Mouse (Mus musculus): ENCODE data around the gene Exoc3l2.

Gene Exoc3l2

DNA sequence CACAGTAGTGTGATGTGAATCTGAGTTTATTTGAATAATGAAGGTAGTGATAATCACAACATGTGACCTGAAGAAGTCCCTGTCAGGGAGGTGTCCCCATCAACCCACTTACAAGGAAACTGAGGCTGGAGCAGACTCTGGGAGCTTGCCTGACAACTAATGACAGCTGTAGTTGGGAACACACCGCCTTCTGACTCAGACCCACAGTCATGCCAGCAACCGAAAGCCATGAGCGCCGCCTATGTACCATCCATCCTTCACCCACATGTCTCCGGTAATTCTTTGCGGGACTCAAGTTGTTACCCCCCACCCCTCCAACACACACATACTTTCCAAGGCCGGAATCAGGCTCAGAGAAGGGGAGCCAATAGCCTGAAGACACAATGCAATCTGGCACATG lies 6.5 kb upstream of the Exoc3l2 start:
- no peak for DNase-seq (ENCODE audit: low spot score)

DNA sequence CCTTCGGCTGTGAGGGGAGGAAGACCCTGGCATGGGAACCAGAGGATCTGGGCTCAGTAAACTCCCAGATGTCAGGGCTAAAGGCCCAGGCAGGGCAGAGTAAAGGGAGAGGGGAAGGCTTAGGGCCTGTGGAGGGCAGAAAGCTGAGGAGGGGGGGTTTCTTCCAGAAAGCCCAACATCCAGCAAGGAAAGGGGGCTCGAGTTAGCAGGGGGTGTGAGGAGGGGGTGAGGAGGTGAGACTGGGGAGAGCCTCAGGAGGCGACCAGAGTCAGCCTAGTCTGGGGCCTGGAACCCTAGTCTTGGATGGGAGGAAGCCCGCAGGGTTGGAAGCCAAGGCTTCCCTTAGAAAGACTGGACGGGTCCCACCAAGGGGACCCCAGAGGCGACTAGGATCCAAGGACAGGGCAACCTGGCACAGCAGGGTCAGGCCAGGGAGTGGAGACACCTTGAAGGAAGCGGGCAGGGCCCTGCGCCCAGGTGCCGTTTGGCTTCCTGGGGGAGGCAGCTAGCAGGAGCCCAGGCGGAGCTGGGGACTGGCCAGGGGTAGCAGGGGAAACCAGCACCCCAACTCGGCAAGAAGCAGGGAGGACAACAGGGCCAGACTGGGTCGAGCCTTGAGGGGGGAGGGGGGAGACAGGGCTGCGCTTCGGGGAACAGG lies 5.6 kb upstream of the Exoc3l2 start:
- DNase-seq (ENCODE audit: low spot score), result no peak

DNA sequence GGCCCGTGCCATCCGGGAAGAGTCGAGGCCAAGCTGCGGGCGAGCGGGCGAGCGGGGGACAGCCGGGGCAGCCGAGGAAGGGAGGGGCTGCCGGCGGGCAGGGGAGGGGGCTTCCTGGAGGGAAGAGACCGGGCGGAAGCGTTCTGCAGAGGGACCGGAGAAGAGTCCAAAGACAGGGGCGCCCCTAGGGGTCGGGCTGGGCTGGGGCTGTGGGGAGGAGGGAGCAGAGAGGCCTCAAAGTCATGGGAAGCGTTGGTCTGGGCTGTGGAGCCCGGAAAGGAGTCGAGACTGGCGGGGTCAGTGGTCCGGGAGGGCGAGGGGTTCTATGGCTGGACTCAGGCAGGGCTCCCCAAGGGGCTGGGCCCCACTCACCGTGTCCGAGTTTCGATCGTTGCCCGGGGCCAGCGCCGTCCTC lies 5.1 kb upstream of the Exoc3l2 start:
- DNase-seq (ENCODE audit: low spot score), result peak; percentile 40

DNA sequence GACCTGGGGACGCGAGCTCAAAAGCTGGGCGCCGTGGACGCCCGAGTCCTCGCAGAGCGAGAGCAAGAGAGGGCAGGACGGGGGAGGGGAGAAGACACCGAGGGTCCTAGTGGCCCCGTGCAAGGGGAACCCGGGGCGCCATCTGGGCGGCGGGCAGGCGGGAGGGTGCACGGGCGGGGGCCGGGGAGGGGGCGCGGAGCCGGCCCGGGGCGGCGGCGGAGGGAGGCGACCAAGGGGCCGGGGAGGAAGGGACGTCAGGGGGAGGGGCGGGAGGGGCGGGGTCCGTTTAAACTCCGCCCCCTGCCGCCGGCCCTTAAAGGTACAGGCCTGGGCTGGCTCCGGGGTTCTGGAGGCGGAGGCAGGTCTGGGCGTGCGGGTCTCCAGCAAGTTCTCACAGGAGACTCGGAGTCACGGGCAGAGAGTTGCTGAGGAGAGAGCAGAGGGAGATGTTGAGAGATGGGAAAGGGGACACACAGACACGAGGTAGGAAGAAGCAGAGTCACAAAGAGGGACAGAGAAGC lies 4.5 kb upstream of the Exoc3l2 start, which contains the start of gene Mark4:
TSS of gene Mark4 (minus strand) at position 231 of the 521 bp plus-strand sequence.
- DNase-seq (ENCODE audit: low spot score), result peak; percentile 72

DNA sequence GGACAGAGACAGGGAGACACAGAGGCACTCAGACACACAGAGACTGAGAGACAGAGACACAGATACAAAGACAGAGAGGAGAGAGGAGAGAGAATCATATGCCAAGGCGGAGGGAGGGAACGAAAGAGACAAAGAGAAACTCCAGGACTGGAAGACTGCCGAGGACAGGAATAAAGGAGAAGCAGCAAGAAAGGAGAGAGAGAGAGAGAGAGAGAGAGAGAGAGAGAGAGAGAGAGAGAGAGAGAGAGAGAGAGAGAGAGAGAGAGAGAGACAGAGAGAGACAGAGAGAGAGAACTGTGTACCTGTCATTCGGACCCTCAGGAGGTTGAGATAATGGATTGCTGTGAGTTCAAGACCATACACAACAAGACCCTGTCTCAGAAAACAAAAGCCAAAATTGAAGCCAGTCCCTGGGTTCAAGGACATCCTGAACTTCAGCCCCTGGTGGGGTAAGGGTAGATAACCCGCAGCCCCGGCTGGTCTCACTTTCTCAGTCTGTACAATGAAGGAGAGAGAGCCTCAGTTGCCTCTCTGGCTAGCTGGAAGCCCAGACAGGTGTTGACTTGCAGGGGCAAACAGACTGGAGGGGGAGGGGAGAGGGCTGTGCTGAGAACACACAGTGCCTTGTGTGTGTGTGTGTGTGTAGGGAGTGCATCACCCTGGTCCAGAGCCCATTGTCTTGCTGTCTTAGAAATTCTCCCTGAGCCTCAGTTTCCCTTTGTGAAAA lies 3.8 kb upstream of the Exoc3l2 start:
- no peak for DNase-seq (ENCODE audit: low spot score)

DNA sequence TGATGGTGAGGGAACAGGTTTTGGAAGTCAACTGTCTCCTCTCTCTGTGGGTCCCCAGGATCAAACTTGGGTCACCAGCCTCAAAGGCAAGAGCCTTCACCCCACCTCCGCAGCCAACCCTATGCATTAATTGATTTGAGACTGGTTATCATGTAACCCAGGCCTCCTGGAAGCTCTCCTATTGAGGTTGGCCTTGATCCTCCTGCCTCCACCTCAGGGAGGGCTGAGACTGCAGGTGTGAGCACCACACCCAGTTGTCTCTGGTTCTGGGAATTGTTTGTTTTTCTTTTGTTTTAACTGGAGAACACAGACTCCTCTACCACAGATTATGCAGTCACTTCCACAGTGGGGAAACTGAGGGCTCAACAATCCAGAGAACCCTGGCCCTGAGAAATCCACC lies 2.6 kb upstream of the Exoc3l2 start:
- no peak for DNase-seq (ENCODE audit: low spot score)

DNA sequence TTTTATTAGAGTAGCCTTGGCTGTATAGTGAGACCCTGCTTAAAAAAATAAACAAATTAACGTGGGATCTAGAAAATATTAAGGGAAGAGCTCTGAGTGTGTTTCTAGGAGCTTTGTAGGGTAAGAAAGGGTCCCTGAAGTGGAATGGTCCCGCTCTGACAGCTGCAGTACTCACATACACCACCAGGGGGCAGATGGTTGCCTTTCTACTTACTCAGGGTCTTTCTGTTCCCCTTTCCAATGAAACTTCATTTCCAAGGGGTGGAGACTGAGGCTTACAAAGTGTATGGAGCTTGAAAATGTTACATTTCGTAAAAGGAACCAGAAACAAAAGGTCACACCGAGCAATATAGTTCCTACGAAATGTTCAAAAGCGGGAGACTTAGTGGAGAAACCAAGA lies 1.6 kb upstream of the Exoc3l2 start:
- peak; percentile 39 for DNase-seq (ENCODE audit: low spot score)

DNA sequence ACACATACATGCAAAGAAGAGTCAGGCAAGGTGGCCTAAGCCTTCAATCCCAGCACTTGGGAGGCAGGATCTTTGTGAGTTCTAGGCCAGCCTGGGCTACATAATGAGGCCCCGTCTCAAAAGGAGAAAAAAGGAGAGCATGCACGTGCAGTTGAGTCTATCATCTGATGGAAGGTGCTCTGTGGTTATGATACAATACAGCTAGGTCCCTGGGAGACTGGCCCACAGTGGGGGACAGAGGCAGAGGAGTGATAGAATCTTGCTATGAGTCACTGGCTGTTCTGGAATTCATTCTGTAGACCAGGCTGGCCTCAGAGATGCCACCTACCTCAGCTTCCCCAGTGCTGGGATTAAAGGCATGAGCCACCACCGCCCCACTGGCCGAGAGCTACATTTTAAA lies 688 bp upstream of the Exoc3l2 start:
- DNase-seq (ENCODE audit: low spot score), result no peak

DNA sequence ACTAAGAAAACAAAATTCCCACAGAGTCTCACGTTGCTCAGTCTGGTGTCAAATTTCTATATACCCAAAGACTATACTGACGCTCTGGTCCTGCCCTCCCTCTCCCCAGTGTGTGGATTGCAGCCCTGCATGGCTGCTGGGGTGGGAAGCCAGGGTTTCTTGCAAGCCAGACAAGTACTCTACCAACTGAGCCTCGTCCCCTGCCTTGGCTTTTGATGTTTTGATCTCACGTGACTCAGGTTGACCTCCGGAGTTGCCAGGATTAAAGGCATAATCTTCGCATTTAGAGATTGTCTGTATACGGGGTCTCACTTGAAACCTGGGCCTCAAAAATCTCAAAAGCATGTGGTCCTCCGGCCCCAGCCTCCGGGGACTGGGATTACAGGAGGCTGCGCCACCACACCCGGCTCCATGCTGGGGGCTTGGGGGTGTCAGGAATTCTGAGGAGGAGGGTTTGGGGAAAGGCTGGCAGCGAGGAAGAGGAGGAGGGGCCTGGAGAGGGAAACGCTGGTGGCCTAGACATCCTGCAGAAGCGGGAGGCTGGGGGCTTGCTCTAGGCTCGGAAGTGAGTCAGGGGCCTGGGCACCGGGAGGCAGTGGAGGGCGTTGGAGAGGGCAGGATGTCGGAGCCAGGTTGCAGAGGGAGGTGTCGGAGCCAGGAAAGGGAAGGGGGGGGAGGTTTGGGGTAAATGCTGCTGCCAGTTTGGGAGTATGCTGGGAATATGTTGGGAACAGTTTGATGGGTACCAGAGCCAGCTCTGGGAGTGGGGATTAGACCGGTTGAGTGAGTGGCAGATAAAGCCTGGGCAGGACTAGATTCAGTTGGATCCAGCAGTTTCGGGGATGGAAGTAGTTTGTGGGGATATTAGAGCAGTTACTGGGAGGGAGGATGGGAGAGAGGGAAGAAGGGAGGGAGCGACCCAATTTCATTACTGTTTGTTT lies 1.5 kb downstream of the Exoc3l2 start:
- no peak for DNase-seq (ENCODE audit: low spot score)

DNA sequence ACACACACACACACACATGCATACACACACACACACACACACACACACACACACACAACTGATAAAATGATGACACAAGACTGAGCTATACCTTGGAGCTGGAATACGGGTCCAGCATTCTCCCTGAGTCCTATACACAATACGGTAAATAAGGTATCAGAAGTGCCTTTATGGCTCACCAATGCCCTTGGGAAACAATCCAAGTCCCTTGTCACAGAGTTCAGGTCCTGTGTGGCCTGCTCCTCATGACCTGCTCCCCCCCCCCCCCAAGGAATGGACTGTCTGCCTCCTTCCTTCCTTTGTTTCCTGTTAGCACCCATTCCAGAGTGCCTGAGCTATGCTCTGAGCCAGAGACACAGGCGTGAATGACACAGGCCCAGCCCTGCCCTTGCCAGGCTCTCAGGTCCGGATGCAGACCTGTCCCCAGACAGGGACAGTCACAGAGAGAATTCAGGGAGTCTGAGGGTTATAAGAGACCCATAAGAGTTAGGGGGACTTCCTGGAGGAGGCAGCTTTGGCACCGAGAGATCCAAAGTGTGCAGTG lies 3.5 kb downstream of the Exoc3l2 start:
- no peak for DNase-seq (ENCODE audit: low spot score)

DNA sequence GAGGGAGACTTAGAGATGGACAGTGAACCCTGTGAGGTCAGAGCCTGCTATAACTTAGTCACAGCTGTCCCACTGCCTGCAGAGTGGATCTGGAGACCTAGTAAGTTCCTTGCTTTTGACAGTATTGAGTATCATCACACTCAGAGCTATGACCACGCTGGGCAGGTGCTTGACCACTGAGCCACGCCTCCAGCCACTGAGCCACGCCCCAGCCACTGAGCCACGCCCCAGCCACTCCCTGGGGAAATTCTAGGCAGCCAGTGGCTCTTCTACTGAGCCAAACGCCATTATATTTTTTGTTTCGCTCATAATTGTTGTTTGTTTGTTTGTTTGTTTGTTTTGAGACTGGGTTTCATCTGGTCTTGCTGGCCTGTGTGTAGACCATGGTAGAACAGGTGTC lies 4.5 kb downstream of the Exoc3l2 start:
- no peak for DNase-seq (ENCODE audit: low spot score)

DNA sequence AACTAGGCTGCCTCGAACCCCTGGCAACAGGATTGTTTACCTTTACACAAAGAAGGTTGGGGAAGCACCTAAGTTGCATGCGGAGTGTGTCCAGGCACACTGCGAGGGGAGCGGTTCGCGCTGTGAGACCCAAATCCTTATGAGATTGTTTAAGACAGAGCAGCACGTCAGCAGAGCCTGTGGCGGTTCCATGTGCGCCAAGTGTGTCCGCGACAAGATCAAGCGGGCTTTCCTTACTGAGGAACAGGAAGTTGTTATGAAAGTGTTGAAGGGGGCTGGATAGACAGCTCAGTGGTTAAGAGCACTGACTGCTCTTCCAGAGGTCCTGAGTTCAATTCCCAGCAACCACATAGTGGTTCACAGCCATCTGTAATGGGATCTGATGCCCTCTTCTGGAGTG lies 5.1 kb downstream of the Exoc3l2 start:
- DNase-seq (ENCODE audit: low spot score), result no peak

DNA sequence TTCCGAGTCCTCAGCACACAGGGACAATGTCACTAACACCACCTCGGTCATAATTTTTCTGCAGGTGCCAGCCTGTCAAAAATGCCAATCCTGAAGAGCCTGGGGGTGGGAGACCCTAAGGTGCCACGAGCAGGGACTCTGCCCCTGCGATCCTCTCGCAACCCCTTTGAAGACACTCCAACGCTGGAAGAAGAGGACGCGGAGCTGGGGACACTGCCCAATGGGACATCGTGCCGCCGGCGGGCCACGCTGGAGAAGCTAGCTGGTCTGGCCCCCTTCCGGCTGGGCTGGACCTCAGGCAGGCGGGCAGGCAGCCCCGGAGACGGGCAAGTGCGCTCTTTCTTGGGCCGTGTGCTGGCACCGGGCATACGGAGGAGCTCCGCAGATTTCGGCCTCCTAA lies 6.3 kb downstream of the Exoc3l2 start:
- no peak for DNase-seq (ENCODE audit: low spot score)

DNA sequence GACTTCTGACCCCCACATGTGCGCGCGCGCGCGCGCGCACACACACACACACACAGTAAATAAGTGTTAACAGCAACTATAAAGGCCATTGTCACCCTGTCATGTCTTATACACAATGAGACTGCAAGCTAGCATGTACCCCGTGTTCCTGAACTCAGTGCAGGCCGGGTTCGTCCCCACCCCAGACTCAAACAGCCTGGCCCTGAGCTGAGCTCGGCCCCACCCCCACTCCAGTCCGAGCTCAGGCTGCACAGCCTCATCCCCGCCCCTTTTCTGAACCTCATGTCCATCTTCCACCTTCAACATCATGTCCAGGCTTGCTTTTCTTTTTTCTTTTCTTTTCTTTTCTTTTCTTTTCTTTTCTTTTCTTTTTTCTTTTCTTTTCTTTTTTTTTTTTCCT lies 7.2 kb downstream of the Exoc3l2 start:
- DNase-seq (ENCODE audit: low spot score), result no peak

DNA sequence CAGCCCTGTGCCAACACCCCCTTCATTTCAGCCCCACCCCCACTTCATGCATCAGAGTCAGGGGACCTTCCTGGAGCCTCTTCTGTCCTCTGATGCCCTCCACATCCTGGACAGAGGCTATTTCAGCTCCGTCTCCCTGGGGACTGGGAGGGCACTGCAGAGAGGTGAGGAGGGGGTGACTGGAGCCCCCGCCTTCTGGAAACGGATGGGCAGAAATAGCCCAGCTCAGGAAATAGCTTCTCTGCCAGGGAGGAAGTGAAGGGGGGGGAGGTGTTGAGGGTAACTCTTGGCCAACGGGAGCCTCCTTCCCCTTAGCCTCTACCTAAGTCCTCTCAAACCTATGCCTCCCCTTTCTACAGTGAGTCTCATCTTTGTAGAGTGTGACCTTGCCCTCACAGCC lies 9.3 kb downstream of the Exoc3l2 start:
- DNase-seq (ENCODE audit: low spot score), result no peak

DNA sequence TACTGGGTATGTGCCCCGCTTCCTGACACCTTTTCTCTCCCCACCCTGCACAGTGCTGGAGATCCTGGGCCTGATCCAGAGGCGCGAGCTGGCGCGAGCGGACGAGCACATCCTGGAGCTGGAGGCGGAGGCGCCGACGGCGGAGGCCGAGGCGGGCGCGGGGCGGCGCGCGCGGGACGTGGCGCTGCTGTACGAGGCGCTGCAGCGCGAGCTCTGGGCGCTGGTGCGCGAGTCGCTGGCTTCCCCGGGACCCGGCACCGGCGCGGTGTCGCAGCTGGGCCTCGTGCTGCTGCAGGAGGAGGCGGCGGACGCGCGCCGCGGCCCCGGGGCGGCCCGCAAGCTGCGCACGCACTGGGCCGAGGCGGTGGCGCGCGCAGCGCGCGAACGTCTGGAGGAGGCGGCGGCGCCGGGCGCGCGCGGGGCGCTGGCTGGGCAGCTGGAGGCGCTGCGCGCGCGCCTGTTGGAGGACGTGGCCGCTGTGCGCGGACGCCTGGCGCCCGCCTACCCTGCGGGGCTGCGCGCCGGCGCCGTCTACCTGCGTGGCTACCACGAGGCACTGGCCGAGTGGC lies 10.8 kb downstream of the Exoc3l2 start:
- peak; percentile 56 for DNase-seq (ENCODE audit: low spot score)

DNA sequence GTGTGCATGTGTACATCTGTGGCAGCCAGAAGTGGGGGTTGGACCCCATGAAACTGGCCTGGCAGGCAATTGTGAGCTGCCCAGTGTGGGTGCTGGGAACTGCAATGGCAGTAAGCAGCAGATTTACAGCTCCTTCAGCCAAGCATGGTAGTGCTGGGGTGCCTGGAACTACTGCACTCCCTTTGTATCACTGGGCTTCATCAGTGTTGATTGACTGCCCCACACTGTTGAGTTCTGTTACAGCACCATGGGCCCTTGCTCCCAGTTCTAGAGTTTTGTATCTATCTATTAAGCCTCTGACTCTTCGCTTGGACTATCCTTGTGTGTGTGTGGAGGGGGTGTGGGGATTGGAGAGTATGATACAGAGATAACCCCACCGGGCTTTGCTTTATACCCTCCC lies 14.0 kb downstream of the Exoc3l2 start:
- no peak for DNase-seq (ENCODE audit: low spot score)

DNA sequence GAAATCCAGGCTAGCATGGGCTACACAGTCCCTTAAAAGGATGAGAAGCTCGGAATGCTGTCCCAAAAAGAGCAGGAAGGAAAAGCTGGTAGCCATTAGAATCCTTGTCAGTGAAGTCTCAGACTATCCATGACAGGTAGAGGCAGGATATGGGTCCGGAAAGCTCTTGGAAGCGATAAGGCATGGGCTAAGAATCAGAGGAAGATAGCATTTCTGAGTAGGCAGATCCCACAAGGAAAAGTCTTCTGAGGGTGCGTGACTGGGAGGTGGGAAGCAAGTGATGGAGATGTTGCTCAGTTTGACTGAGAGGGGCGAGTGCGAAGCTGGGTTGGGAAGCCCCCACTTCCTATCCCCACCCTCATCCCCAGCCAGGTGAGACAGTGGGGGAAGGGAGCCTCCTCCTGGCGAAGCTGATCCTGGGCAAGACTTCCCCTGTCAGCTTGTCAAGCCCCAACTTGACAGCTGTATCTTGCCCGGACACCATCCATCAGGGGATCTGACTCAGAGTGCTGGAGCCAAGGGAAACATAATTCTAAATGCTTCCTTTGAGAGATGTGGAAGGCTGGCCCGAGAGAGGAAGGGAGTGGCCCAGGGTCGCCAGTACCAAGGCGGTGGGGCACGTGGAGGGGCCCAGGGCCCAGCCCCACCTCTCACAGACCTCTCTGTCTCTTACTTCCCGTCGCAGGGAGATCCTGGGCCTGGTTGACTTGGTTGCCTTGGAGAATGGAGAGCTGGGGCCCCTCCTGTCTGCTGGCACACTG lies 14.7 kb downstream of the Exoc3l2 start:
- DNase-seq (ENCODE audit: low spot score), result no peak

DNA sequence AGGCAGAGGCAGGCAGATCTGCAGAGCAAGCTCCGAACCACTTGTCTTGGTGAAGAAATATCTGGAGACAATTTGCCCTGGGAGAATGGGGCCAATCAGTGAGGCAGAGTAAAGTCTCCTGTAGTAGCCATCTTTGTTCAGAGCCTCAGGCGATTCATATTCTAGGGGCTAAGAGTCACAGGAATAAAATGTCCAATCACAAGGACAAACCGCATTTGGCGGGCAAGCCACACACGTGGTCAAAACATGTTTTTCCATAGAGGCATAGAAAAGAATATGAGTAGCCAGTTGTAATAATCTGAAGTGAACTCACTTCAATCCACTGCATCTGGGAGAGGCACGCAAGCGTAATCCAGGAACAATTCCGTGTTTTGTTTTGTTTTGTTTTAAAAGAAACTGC lies 20.1 kb downstream of the Exoc3l2 start:
- DNase-seq (ENCODE audit: low spot score), result no peak

DNA sequence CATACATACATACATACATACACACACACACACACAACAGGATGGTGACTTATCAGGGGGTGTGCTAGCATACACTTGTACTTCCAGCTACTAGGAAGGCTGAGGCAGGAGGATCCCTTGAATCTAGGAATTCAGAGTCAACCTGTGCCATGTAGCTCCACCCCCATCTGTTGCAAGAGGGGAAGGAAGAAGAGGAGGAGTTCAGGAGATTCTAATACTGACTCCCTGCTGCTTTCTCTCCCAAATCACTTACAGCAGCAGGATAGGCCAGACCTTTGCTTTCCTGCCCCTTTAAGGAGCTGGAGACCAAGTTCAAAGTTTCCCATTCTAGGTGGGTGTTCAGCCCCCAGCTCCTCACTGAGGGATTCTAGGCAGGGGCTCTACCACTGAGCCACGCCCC lies 22.4 kb downstream of the Exoc3l2 start:
- no peak for DNase-seq (ENCODE audit: low spot score)

DNA sequence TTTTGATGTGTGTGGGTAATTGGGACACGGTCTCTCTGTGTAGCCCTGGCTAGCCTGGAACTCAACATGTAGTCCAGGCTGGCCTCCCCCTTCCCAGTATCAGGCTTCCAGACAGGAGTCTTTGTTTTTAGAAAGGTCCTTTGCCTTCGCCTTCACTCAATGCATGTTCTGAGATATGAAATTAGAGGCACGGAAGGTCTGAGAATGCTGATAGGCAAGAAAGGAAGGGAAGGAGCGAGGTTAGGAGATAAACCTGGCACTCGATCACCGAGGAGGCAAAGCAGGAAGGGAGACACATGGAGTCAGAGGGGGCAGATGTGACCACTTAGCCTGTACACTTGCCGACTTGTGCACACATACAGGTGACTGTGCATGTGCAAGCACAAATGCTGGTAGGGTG lies 23.4 kb downstream of the Exoc3l2 start:
- DNase-seq (ENCODE audit: low spot score), result no peak
